Mouse (Mus musculus): ENCODE data around the gene Atxn10.
"Not testable (repeated sequence)": the region's sequence is repeated elsewhere in the genome, so short reads cannot be mapped to it uniquely, and the experiment has no call there.

Atxn10 gene

DNA sequence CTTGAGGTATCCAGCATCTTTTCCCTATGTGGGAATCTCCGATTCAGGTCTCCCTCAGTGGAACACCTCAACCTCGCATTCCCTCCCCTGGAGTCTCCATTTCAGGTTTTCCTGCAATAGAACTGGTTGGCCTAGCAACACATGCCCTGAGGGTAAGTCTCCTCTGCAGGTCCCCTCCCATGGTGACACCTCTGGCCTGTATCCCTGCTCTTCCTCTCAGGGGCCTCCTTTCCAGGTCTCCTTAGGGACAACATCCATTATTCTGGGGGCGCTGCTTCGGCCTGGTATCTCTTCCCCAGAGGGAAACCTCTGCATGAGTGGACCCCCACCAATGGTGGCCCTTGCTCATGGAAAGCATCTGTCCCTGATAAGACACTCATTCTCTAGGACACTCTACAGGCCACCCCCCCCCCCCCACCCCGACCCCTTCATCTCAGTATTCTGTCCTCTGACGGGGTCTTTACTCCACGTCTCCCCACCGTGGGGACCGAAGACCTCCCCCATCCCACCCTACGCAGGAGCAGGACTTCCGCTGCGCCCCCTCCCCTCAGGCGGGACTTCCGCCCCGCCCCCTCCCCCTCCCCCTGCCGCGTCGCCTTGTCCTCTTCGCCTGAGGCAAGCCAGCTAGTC, at the start of gene Atxn10:
Atxn10 (plus strand) TSS at position 575 of the 630 bp plus-strand sequence.
- DNase-seq (ENCODE audit: low read depth, low spot score): no peak

DNA sequence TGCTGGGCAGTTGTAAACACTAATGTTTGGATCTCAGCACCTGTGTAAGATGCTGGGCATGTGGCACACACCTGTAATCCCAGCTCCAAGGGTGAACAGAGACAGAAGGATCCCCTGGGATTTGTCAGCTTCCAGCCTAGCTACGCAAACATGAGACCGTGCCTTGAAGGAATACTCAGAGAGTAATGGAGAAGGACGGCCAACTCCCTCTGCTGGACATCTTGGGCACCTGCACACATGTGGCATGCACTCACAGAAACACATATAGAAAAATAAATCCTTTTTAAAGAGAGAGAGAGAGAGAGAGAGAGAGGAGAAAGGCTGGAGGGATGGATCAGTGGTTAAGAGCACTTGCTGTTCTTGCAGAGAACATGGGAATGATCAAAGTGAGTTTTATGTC, 41.4 kb upstream of the Atxn10 start:
- peak; percentile 23 for DNase-seq (ENCODE audit: low read depth, low spot score)

DNA sequence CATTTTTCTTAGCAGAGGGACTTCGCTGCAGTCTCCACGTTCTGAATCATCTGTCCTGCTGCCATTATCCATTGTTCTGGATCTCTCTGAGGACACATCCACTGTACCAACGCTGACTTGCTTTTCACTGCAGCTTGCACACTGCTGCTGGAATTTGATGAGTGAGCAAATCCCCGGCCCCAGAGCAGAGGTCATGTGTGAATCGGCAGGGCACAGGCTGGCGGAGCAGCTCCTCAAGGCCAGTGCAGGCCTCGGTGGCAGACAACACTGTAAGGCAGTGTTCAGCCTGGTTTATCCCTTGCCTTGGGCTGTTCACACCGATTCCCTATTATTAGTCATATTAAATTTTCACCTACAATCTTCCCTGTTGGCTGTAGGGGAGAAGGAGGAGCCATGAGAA, 40.5 kb upstream of the Atxn10 start:
- DNase-seq (ENCODE audit: low read depth, low spot score): no peak

DNA sequence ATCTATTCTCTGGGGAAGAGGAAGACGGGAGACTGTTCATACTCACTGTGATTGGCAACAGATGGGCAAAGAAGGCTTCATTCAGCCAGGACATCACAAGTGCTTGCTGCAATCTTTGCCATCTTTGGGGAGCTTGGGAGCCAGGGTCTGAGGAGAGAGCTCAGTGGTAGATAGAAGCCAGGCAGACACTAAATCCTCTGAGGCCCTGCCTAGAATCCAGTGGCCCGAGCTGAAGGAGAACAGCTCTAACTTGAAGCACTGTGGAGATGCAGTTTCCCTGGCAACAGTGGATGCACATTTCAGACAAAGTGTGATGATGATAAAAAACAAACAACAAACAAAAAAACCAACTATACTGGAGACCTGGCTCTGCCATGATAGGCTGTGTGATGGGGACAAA, 40.1 kb upstream of the Atxn10 start:
- DNase-seq (ENCODE audit: low read depth, low spot score): no peak

DNA sequence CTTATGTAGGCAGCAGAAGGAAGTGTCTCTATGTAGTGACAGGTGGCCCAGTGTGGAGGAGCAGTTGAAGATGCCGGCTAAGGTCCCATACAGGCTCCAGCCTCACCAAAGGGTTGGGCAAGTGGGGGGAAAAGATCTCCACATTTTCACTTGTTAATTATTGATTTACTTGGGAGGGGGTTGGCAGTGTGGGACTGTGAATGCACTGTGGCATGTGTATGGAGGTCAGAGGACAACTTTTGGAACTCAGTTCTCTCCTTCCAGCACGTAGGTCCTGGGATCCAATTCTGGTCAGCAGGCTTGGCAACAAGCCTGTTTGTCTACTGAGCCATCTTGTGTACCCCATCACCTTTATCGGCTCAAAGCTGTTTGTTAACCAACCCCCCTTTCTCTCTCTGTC, 39.5 kb upstream of the Atxn10 start:
- DNase-seq (ENCODE audit: low read depth, low spot score): no peak

DNA sequence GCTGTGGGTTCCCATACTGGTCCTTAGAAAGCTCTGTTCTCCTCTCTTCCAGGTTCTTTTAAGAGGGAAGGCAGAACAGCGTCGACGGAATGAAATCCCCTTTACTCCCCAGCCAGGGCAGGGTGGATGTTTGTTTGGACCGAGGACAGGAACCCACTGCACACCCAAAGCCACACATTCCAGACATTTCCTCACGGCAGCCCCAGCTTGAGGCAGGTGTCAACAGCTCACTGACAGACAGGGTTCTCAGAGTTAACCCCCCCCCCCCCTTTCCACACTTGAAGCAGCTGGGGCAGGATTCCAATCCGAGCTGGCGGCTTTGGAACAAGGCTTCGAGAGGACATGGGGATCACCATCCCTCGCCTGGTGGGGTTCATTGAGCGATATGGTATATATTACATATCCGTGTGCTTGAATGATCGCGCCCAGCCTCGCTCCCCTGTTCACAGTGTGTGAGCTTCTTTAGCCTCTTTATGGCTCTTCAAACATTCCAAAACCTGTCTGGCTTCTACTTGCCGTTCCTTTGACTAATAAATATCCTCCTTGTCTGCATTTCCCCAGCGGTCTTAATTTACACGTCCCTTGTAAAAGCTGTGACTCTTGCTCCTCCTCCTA, 37.8 kb upstream of the Atxn10 start:
- DNase-seq (ENCODE audit: low read depth, low spot score): no peak

DNA sequence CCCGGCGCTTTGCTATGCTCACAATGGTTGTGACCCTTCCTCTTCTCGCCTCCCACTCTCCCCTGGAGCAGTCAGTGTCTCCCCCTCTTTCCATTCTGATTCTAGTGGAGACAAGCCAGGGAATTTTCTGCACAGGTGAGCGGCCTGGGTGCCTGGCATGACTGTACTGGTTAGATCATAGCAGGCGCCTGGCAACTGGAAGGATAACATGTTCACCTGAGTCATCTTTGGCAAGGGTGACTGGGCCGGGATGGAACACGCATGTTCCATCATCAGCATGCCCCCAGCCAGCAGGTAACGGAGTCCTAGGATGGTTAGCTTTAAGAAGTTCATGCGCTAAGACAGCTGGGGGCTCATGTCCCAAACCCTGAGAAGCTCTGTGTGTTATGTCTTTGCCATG, 37.1 kb upstream of the Atxn10 start:
- DNase-seq (ENCODE audit: low read depth, low spot score): no peak

DNA sequence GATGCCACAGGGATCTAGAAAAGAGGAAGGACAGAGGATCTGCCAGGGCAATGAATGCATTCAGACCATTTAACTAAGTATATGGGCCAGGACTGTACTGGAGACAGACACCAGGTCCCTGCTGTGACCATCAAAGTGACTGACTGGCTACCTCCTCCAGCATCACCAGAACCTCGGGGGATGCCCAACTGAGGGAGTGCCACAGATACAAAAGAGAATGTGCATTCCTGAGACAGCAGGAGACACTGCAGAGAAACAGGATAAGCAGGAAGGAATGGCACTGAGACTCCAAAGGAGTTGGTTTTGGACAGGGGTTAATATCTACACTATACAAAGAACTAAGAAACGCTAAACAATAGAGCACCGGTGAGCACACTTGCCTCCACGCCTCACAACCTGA, 32.8 kb upstream of the Atxn10 start:
- no peak for DNase-seq (ENCODE audit: low read depth, low spot score)

DNA sequence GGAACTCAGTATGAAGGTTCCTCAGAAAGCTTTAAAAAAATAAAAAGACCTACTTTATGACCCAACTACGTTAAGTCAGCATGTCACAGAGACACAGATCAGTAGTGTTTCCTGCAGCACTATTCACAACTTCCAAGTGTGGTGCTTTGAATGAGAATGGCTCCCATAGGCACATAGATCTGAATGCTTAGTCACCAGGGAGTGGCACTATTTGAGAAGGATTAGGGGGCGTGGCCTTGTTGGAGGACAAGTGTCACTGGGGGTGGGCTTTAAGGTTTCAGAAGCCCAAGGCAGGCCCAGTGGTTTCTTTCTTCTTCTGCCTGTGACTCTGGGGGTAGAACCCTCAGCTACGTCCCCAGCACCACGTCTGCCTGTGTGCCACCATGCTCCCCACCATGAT, 32.1 kb upstream of the Atxn10 start:
- DNase-seq (ENCODE audit: low read depth, low spot score): no peak

DNA sequence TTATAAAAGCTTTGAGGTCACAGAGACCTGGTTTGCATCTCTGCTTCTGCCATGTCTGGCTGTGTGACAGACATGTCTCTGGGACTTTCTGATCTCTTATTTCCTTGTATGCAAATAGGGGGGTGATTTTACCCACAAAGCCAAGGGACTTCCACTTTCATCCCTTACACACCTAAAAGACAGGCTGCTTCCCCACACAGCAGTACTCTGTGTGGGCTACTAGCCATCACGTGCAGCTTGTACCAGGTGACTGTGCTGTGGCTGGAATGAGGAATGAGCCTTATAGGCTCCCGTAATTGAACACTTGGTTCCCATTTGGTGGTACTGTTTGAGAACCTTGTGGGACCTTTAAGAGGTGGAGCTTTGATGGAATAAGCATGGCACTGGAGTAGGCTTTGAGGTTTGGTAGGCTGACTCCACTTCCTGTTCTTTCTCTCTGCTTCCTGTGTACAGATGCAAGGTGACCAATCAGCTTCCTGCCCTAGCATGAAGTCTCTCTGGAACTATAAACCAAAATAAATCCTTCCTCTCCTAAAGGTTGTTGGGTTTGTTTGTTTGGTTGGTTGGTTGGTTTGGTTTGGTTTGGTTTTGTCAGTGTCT, 28.9 kb upstream of the Atxn10 start:
- DNase-seq (ENCODE audit: low read depth, low spot score): peak; percentile 78

DNA sequence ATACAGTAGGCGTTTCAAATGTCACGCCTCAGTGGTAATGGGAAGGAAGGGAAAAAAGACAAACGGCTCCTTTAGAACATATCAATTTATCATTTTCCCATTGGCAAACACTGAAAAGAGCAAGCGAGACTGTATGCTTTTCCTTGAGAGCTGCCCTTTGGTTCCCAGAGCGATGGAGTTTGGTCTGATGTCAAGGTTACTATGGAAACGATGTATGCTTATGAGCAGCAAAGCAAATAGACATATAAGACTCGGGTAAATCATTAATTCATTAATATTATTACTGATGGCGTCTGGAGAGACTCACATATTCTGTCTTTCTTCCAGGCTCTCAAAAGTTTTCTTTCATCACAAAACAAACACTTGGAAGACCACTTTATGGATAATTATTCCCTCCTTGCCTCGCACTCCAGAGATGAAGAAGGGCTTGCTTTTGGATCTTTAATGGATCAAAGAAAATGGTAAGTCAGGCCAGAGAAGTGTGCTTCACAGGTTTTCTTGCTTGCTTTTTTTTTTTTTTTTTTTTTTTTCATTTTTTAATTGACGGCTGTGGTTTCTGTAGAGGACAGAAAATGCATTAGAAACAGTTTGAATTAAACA, 24.9 kb upstream of the Atxn10 start:
- no peak for DNase-seq (ENCODE audit: low read depth, low spot score)

DNA sequence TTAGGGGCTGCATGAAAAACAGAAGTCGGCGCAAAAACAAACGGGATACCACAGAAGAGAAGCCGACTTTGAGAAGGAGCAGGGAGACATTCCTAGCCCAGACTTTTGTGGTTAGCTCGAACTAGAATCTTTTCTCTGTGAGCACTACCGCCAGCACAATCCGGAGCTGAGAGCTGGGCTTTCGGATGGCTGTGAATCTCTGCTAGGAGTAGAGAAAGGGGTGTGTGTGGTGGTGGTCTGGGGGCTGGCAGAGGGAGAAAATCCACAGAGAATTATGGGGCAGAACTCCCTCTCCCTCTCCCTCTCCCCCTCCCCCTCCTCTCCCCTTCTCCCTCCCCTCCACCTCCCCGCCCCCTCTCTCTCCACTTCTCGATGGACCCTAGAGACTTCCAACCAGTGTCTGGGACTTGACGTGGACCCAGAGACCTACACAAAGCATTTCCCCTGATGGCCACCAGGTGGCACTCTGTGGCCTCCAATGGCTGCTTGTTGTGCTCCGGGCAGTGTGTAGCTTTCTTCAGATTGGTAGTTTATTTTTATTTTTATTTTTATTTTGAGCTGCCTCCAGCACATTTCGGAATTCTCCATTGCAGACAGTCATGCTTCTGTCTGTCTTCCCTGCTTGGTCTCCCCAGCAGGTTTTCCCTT, 20.5 kb upstream of the Atxn10 start:
- DNase-seq (ENCODE audit: low read depth, low spot score): peak; percentile 60

DNA sequence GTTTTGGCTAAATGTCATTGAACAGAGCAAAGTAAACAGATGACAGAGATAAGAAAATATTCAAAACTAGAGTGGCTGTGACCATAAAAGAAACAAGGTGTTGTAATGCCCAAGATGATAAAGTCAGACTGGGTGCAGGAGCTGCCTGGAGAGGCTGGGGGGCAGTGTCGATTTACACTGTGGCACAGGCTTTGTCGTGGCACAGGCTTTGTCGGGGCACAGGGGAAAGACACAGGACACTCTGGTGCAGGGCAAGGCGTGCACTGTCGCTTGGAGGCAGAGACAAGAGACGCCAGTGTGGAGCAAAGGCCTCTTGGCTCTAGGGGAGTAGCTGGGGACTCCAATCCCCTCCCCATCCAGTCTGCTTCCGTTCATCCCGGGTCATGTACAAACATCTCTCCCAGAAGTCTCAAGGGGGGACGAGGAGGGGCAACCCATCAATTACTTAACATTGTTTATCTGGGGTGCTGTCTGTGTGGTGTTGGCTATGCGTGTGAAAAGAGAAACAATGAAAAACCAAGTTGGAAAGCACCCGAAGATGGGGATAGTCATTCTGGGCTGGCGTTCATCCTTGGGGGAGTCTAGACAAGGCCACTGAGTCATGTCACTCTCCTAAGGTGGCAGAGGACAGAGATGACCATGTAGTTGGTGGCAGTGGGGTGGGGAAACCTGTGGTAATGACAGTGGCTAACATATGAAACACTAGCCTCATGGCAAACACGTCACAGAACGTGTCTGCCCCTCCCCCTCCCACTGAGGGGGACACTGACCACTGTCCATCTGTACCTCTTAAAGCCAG, 19.5 kb upstream of the Atxn10 start:
- DNase-seq (ENCODE audit: low read depth, low spot score): no peak

DNA sequence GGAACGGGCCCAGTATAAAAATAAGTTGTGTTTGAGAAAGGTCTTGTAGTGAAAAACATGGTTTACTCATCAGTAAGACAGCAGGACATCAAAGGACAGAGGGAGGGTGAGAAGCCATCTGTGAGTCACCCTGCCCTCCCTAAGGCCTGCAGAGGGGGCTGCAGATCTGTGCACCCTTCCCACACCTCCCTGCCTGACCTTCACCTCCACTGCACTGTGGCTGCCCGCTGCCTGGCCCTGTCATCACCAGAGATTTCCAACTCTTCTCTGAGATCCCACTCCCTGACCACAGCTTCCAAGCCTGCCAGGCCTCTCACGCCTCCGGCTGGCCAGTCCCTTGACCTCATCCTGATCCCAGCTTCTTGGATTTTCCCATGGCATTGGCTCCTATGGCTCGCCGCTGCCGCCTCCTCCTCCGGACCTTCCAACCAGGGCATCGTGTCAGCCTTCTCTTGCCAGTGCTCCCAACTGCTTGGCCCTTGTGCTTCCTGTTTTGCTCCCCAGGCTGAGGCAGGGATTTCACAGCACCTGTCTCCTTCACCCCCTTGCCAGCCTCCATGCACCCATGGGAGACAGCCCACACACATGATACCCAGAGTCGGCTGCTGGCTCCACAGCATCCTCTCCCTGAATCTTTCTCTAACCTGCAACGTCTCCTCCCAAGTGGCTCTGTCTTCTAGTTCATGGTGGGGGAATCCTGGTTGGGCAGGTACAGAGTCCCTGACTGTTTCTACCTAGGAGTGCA, 15.9 kb upstream of the Atxn10 start:
- DNase-seq (ENCODE audit: low read depth, low spot score): no peak

DNA sequence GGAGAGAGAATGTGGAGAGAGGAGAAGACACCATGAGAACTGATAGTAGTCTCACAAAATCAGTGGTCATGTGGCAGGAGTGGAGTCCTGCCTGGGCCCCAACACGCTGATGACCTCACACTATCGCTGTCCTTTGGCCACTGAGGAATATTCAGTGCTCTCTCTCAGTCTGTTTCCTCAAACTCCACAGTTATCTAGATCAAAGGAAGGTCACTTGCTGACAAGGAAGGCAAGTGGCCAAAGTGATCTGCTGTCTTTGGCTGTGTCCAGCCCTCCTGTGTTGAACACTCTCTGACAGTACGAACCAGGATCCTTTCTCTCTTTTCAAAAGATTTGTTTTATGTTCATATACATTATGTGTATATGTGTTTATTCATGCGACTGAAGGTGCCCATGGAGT, 12.8 kb upstream of the Atxn10 start:
- no peak for DNase-seq (ENCODE audit: low read depth, low spot score)

DNA sequence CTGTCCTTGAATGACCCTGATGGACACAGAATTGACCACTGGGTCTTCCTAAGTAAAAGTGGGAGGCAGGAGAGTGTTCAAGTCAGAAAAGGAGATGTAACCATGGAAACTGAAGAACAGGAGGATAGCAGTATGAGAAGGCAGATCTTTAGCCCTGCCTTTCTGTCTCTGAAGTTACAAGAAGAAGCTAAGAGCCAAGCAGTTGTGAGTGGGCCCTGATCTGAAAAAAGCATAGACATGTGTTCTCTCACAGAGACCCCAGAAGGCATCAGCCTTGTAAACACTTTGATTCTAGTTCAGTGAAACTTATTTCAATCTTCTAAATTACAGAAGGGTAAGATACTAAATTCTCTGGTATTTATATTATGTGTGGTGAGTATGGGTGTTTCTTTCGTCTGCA, 11.6 kb upstream of the Atxn10 start:
- no peak for DNase-seq (ENCODE audit: low read depth, low spot score)

DNA sequence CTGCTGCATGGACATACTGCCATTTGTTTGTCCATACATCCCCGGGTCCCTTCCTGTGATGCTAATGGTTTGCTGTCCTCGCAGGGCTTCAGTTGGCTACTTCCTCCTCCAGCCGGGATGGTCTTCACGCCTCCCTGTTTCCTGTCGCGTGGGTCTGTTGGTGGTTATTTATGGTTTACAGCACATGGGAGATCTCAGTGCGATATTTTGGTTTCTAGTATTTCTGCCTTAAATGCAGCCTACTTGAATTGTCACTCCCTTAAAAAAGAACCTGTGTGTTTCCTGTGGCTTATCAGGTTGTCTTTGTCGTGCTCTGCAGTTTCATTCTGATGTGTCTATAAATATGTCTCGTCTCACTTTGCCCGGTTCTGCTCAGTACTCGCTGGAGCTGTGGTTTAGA, 8.2 kb upstream of the Atxn10 start:
- DNase-seq (ENCODE audit: low read depth, low spot score): peak; percentile 40

DNA sequence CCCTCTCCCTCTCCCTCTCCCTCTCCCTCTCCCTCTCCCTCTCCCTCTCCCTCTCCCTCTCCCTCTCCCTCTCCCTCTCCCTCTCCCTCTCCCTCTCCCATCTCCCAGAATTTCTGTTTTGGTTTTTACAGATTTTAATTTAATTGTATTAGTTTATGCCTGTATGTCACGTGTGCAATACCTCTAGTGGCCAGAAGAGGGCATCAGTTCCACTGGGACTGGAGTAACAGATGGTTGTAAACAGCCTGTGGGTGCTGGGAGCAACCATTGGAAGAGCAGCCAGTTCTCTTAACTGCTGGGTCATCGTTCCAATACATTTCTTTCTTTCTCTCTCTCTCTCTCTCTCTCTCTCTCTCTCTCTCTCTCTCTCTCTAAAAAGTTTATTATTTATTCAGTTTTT, 7.6 kb upstream of the Atxn10 start:
- peak; percentile 49 for DNase-seq (ENCODE audit: low read depth, low spot score)

DNA sequence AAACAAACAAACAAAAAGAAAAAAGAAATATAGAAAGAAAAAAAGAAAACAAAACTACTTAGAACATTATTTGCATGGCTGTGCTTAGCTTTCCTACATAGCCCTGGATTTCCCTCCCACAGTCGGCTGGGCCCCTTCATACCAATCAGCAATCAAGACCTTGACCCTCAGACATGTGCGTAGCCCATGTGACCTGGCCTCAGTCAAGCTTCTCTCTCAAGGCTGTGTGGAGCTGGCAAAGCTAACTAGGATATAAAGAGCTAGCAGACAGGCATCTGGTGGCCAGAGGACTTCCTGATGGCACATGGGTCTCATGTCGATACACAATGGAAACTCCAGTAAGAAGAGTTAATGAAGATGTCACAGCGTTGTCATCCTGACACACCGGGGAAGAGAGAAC, 6.9 kb upstream of the Atxn10 start:
- DNase-seq (ENCODE audit: low read depth, low spot score): no peak

DNA sequence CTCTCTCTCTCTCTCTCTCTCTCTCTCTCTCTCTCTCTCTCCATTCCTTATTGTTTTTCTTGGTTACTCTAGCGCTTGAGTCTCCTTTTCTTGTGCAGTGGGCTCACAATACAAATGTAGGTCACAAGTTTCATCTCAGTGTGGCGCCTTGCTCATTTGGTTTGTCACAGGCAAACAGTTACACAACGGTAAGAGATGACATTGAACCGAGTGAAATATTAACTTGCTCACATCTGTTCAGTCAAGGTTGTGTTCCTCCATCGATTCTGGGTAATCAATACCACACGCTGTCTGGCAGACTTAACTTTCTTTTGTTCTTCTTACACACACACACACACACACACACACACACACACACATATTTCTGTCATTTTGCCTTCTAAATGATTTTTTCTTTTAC, 6.0 kb upstream of the Atxn10 start:
- no peak for DNase-seq (ENCODE audit: low read depth, low spot score)

DNA sequence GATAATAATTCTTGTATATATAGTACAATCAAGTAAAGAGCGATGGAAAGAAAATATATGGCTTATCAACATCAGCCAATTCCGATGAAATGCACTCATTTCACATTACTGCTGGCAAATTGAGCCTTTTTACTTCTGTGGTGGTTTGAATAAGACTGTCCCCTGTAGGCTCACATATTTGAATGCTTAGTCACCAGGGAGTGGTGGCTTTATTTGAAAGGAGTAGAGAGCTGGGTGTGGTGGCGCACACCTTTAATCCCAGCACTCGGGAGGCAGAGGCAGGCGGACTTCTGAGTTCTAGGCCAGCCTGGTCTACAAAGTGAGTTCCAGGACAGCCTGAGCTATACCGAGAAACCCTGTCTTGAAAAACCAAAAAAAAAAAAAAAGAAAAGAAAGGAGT, 2.5 kb upstream of the Atxn10 start:
- not testable (repeated sequence) for DNase-seq (ENCODE audit: low read depth, low spot score)

Measured in A20 (cell line).